Mouse (Mus musculus): ENCODE results near the gene Mylpf. TPM values are rescaled to one million over a fixed set of nuclear protein-coding genes. Genes with fewer than 3 reads are reported as not detected.

The Mylpf gene
- total and polyA plus RNA-seq, 2 experiments, result 0.71 to 8.6 TPM

GRCm38 (mm10) chr7:127259186-127259905 is 50.7 kb downstream of the Mylpf start:
- WGBS, result 80% methylated on average over 8 of the region's 8 CpGs
- no peak for DNase-seq (ENCODE audit: extremely low read depth, low read depth, low spot score)
- Histone ChIP-seq H3K79me2 (ENCODE audit: control insufficient read depth, insufficient read depth, low read length) (no peaks in the 10 kb centered on the region), H3K27me3 (ENCODE audit: control insufficient read depth, insufficient read depth, low read length) (no peaks in the 10 kb centered on the region), H3K9ac (ENCODE audit: low read depth, low read length) (no peak overlapping the region), H3K4me1 (ENCODE audit: control insufficient read depth, insufficient read depth, low read length) (peaks cover 7% of the 10 kb centered on the region; the same call in 1 of the 2 replicates), H3K4me3 (ENCODE audit: insufficient read depth, low read depth, low read length) (no peak overlapping the region), H3K27ac (replicated peaks; ENCODE audit: insufficient read depth, low read depth, low read length) (no peak overlapping the region), H3K36me3 (ENCODE audit: control insufficient read depth, insufficient read depth, low read length) (no peaks in the 10 kb centered on the region)
- TF ChIP-seq POLR2A (IDR thresholded peaks at IDR 0.05; ENCODE audit: extremely low read depth, insufficient read depth, low read length), result no peak
- no peak for TF ChIP-seq CTCF (IDR thresholded peaks at IDR 0.05; ENCODE audit: low read depth, low read length)

GRCm38 (mm10) chr7:127260309-127261111 is 51.8 kb downstream of the Mylpf start, which contains the start of gene Dctpp1:
Gene Dctpp1, minus strand, starts transcription at chr7:127260709.
- under 1% methylated on average over 50 of the region's 50 CpGs for WGBS
- peak; percentile 91 for TF ChIP-seq CTCF (IDR thresholded peaks at IDR 0.05; ENCODE audit: low read depth, low read length)
- peak; percentile 78 for TF ChIP-seq POLR2A (IDR thresholded peaks at IDR 0.05; ENCODE audit: extremely low read depth, insufficient read depth, low read length)
- Histone ChIP-seq H3K36me3 (ENCODE audit: control insufficient read depth, insufficient read depth, low read length) (no peaks in the 10 kb centered on the region), H3K4me3 (ENCODE audit: insufficient read depth, low read depth, low read length) (peak within 1 kb of the TSS; percentile 78), H3K79me2 (ENCODE audit: control insufficient read depth, insufficient read depth, low read length) (no peaks in the 10 kb centered on the region), H3K4me1 (ENCODE audit: control insufficient read depth, insufficient read depth, low read length) (peaks cover 4% of the 10 kb centered on the region; the same call in 1 of the 2 replicates), H3K9ac (ENCODE audit: low read depth, low read length) (peak within 1 kb of the TSS; percentile 79), H3K27me3 (ENCODE audit: control insufficient read depth, insufficient read depth, low read length) (no peaks in the 10 kb centered on the region), H3K27ac (replicated peaks; ENCODE audit: insufficient read depth, low read depth, low read length) (peak within 1 kb of the TSS; percentile 45)
- DNase-seq (ENCODE audit: extremely low read depth, low read depth, low spot score), result peak; percentile 98

- H3K27me3 ChIP-seq (ENCODE audit: control insufficient read depth, insufficient read depth, low read length), result no peaks in the 10 kb centered on the region
- H3K4me3 ChIP-seq (ENCODE audit: insufficient read depth, low read depth, low read length), result no peak overlapping the region
- peaks cover 4% of the 10 kb centered on the region; the same call in 1 of the 2 replicates for H3K4me1 ChIP-seq (ENCODE audit: control insufficient read depth, insufficient read depth, low read length)
- H3K9ac ChIP-seq (ENCODE audit: low read depth, low read length), result no peak overlapping the region
- WGBS, result 60% methylated on average over 10 of the region's 10 CpGs
- DNase-seq (ENCODE audit: extremely low read depth, low read depth, low spot score), result no peak
- no peak overlapping the region for H3K27ac ChIP-seq (replicated peaks; ENCODE audit: insufficient read depth, low read depth, low read length)
- H3K36me3 ChIP-seq (ENCODE audit: control insufficient read depth, insufficient read depth, low read length), result no peaks in the 10 kb centered on the region
- H3K79me2 ChIP-seq (ENCODE audit: control insufficient read depth, insufficient read depth, low read length), result no peaks in the 10 kb centered on the region
- no peak for TF ChIP-seq POLR2A (IDR thresholded peaks at IDR 0.05; ENCODE audit: extremely low read depth, insufficient read depth, low read length)
- TF ChIP-seq CTCF (IDR thresholded peaks at IDR 0.05; ENCODE audit: low read depth, low read length), result no peak
Measured at GRCm38 (mm10) chr7:127262218-127262961, 53.7 kb downstream of the Mylpf start.

- H3K27me3 ChIP-seq (ENCODE audit: control insufficient read depth, insufficient read depth, low read length), result no peaks in the 10 kb centered on the region
- 95% methylated on average over 3 of the region's 3 CpGs for WGBS
- TF ChIP-seq CTCF (IDR thresholded peaks at IDR 0.05; ENCODE audit: low read depth, low read length) (no peak), POLR2A (IDR thresholded peaks at IDR 0.05; ENCODE audit: extremely low read depth, insufficient read depth, low read length) (no peak)
Measured at GRCm38 (mm10) chr7:127263526-127263925, 54.8 kb downstream of the Mylpf start.

More at GRCm38 (mm10) chr7:127263526-127263925, 54.8 kb downstream of the Mylpf start:
- Histone ChIP-seq H3K9ac (ENCODE audit: low read depth, low read length) (no peak overlapping the region), H3K4me1 (ENCODE audit: control insufficient read depth, insufficient read depth, low read length) (peaks cover 4% of the 10 kb centered on the region; the same call in 1 of the 2 replicates), H3K4me3 (ENCODE audit: insufficient read depth, low read depth, low read length) (no peak overlapping the region), H3K36me3 (ENCODE audit: control insufficient read depth, insufficient read depth, low read length) (no peaks in the 10 kb centered on the region), H3K79me2 (ENCODE audit: control insufficient read depth, insufficient read depth, low read length) (no peaks in the 10 kb centered on the region), H3K27ac (replicated peaks; ENCODE audit: insufficient read depth, low read depth, low read length) (no peak overlapping the region)
- DNase-seq (ENCODE audit: extremely low read depth, low read depth, low spot score), result no peak

Other genes with a start within 250 kb of the Mylpf start
- 41.2 and 42.8 TPM in 2 replicates for gene Cdipt, start 233.0 kb upstream of the Mylpf start, total RNA-seq (2014; rRNA removed)
- gene Cdipt, start 233.0 kb upstream of the Mylpf start, polyA plus RNA-seq (2012; rRNA removed), result 137 and 141 TPM in 2 replicates
- 0.09 TPM in 1 of 2 replicates, not detected in the other for gene Cdiptos, start 232.8 kb upstream of the Mylpf start, total RNA-seq (2014; rRNA removed)
- 0.20 and 0.23 TPM in 2 replicates for gene Cdiptos, start 232.8 kb upstream of the Mylpf start, polyA plus RNA-seq (2012; rRNA removed)
- gene Mvp, start 194.3 kb upstream of the Mylpf start, total RNA-seq (2014; rRNA removed), result 23.4 and 28.5 TPM in 2 replicates
- gene Mvp, start 194.3 kb upstream of the Mylpf start, polyA plus RNA-seq (2012; rRNA removed), result 26.3 and 39.4 TPM in 2 replicates
- gene Pagr1b, start 192.4 kb upstream of the Mylpf start, total RNA-seq (2014; rRNA removed), result 0.74 TPM in 1 of 2 replicates, not detected in the other
- 0.49 TPM in 1 of 2 replicates, not detected in the other for gene Pagr1b, start 192.4 kb upstream of the Mylpf start, polyA plus RNA-seq (2012; rRNA removed)
- 4.9 and 6.7 TPM in 2 replicates for gene Pagr1a, start 191.5 kb upstream of the Mylpf start, total RNA-seq (2014; rRNA removed)
- gene Pagr1a, start 191.5 kb upstream of the Mylpf start, polyA plus RNA-seq (2012; rRNA removed), result 2.6 and 4.2 TPM in 2 replicates
- 9.5 and 10.7 TPM in 2 replicates for gene Gm42742, start 187.8 kb upstream of the Mylpf start, total RNA-seq (2014; rRNA removed)
- 11.2 and 12.7 TPM in 2 replicates for gene Gm42742, start 187.8 kb upstream of the Mylpf start, polyA plus RNA-seq (2012; rRNA removed)
- not detected in 2 replicates for gene Prrt2, start 187.7 kb upstream of the Mylpf start, total RNA-seq (2014; rRNA removed)
- 0.75 TPM in 1 of 2 replicates, not detected in the other for gene Prrt2, start 187.7 kb upstream of the Mylpf start, polyA plus RNA-seq (2012; rRNA removed)
- gene Maz, start 181.9 kb upstream of the Mylpf start, total RNA-seq (2014; rRNA removed), result 8.9 and 16.4 TPM in 2 replicates
- gene Maz, start 181.9 kb upstream of the Mylpf start, polyA plus RNA-seq (2012; rRNA removed), result 74.6 and 81.9 TPM in 2 replicates
- 0.37 and 1.3 TPM in 2 replicates for gene Kif22, start 166.4 kb upstream of the Mylpf start, total RNA-seq (2014; rRNA removed)
- 0.44 and 0.75 TPM in 2 replicates for gene Kif22, start 166.4 kb upstream of the Mylpf start, polyA plus RNA-seq (2012; rRNA removed)
- gene Zg16, start 121.6 kb upstream of the Mylpf start, total RNA-seq (2014; rRNA removed), result 11.2 and 47.8 TPM in 2 replicates
- gene Zg16, start 121.6 kb upstream of the Mylpf start, polyA plus RNA-seq (2012; rRNA removed), result 1.2 and 2.3 TPM in 2 replicates
- 0.28 and 0.34 TPM in 2 replicates for gene AI467606, start 117.5 kb upstream of the Mylpf start, total RNA-seq (2014; rRNA removed)
- gene AI467606, start 117.5 kb upstream of the Mylpf start, polyA plus RNA-seq (2012; rRNA removed), result 1.2 and 1.3 TPM in 2 replicates
- 116 and 129 TPM in 2 replicates for gene Qprt, start 86.7 kb upstream of the Mylpf start, total RNA-seq (2014; rRNA removed)
- 196 and 210 TPM in 2 replicates for gene Qprt, start 86.7 kb upstream of the Mylpf start, polyA plus RNA-seq (2012; rRNA removed)
- 0.27 and 0.28 TPM in 2 replicates for gene Spn, start 71.1 kb upstream of the Mylpf start, total RNA-seq (2014; rRNA removed)
- 0.54 and 0.88 TPM in 2 replicates for gene Spn, start 71.1 kb upstream of the Mylpf start, polyA plus RNA-seq (2012; rRNA removed)
- gene Cd2bp2, start 12.8 kb upstream of the Mylpf start, total RNA-seq (2014; rRNA removed), result 12.4 and 12.6 TPM in 2 replicates
- 10.1 and 11.8 TPM in 2 replicates for gene Cd2bp2, start 12.8 kb upstream of the Mylpf start, polyA plus RNA-seq (2012; rRNA removed)
- 5.3 and 7.0 TPM in 2 replicates for gene Tbc1d10b, start 422 bp upstream of the Mylpf start, total RNA-seq (2014; rRNA removed)
- 7.3 and 9.5 TPM in 2 replicates for gene Tbc1d10b, start 422 bp upstream of the Mylpf start, polyA plus RNA-seq (2012; rRNA removed)
- gene Zfp553, start 24.2 kb downstream of the Mylpf start, total RNA-seq (2014; rRNA removed), result 2.3 and 2.9 TPM in 2 replicates
- 3.5 and 4.5 TPM in 2 replicates for gene Zfp553, start 24.2 kb downstream of the Mylpf start, polyA plus RNA-seq (2012; rRNA removed)
- gene Sept1, start 24.2 kb downstream of the Mylpf start, total RNA-seq (2014; rRNA removed), result 1.4 and 1.5 TPM in 2 replicates
- 3.5 and 4.0 TPM in 2 replicates for gene Sept1, start 24.2 kb downstream of the Mylpf start, polyA plus RNA-seq (2012; rRNA removed)
- gene Zfp771, start 35.4 kb downstream of the Mylpf start, total RNA-seq (2014; rRNA removed), result 19.6 and 30.1 TPM in 2 replicates
- 52.8 and 57.7 TPM in 2 replicates for gene Zfp771, start 35.4 kb downstream of the Mylpf start, polyA plus RNA-seq (2012; rRNA removed)
- gene Dctpp1, start 51.8 kb downstream of the Mylpf start, total RNA-seq (2014; rRNA removed), result 61.5 and 70.2 TPM in 2 replicates
- 70.7 and 73.4 TPM in 2 replicates for gene Dctpp1, start 51.8 kb downstream of the Mylpf start, polyA plus RNA-seq (2012; rRNA removed)
- 939 and 948 TPM in 2 replicates for gene Sephs2, start 65.2 kb downstream of the Mylpf start, total RNA-seq (2014; rRNA removed)
- 388 and 524 TPM in 2 replicates for gene Sephs2, start 65.2 kb downstream of the Mylpf start, polyA plus RNA-seq (2012; rRNA removed)
- 4.3 and 5.2 TPM in 2 replicates for gene Itgal, start 87.4 kb downstream of the Mylpf start, total RNA-seq (2014; rRNA removed)
- gene Itgal, start 87.4 kb downstream of the Mylpf start, polyA plus RNA-seq (2012; rRNA removed), result 3.9 and 6.8 TPM in 2 replicates
- gene Zfp768, start 136.7 kb downstream of the Mylpf start, total RNA-seq (2014; rRNA removed), result 7.7 and 9.5 TPM in 2 replicates
- 21.2 and 28.0 TPM in 2 replicates for gene Zfp768, start 136.7 kb downstream of the Mylpf start, polyA plus RNA-seq (2012; rRNA removed)
- gene Zfp747, start 167.2 kb downstream of the Mylpf start, total RNA-seq (2014; rRNA removed), result 3.6 and 3.7 TPM in 2 replicates
- gene Zfp747, start 167.2 kb downstream of the Mylpf start, polyA plus RNA-seq (2012; rRNA removed), result 3.0 and 4.0 TPM in 2 replicates
- 2.0 and 2.3 TPM in 2 replicates for gene 9130019O22Rik, start 178.3 kb downstream of the Mylpf start, total RNA-seq (2014; rRNA removed)
- gene 9130019O22Rik, start 178.3 kb downstream of the Mylpf start, polyA plus RNA-seq (2012; rRNA removed), result 1.6 and 2.0 TPM in 2 replicates
- gene E430018J23Rik, start 184.7 kb downstream of the Mylpf start, total RNA-seq (2014; rRNA removed), result 4.9 and 5.8 TPM in 2 replicates
- gene E430018J23Rik, start 184.7 kb downstream of the Mylpf start, polyA plus RNA-seq (2012; rRNA removed), result 5.4 and 7.7 TPM in 2 replicates
- gene Zfp764, start 197.9 kb downstream of the Mylpf start, total RNA-seq (2014; rRNA removed), result 1.8 and 2.5 TPM in 2 replicates
- gene Zfp764, start 197.9 kb downstream of the Mylpf start, polyA plus RNA-seq (2012; rRNA removed), result 1.3 and 1.8 TPM in 2 replicates
- 2.9 and 3.0 TPM in 2 replicates for gene Zfp688, start 213.2 kb downstream of the Mylpf start, total RNA-seq (2014; rRNA removed)
- gene Zfp688, start 213.2 kb downstream of the Mylpf start, polyA plus RNA-seq (2012; rRNA removed), result 8.5 and 9.4 TPM in 2 replicates
- gene Zfp689, start 240.3 kb downstream of the Mylpf start, total RNA-seq (2014; rRNA removed), result 0.47 and 0.74 TPM in 2 replicates
- 0.92 and 1.9 TPM in 2 replicates for gene Zfp689, start 240.3 kb downstream of the Mylpf start, polyA plus RNA-seq (2012; rRNA removed)